Mouse (Mus musculus) natural killer cell, adult 2 months (primary cell): ENCODE results near the gene Vmn1r218.
"Not testable (repeated sequence)": the region's sequence is repeated elsewhere in the genome, so short reads cannot be mapped to it uniquely, and the experiment has no call there.

Experiments used
- DNase-seq, 2 experiments: peaks; one replicate each; pipeline ENCODE4 v3.0.0; 2022; ENCODE audit warnings: low spot score in 2 of 2

Vmn1r218 gene

DNA sequence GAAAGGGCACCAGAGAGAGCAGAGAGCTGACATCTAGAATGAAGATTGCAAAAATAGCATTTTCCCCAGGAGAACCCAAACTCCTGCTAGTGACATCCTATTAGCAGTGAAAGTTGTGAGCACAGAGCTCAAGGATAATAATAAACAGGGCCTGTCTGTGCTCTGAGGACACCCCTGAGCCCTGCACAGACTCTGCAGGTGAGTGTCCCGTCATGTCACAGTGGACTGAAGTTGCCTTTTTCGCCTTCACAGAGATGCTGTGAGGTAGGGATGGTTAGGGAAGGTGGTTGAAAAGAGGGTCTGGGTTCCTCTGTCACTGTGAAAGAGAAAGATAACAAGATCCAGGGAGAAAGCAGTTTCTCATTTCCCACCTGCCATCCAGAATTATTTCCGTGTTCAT is at the start of gene Vmn1r218:
TSS of gene Vmn1r218 (plus strand) at position 57 of the 400 bp plus-strand sequence.
- no peak for DNase-seq

GRCm38 (mm10) chr13:23094386-23094785 is 38.6 kb upstream of the Vmn1r218 start:
- DNase-seq, result no peak

DNA sequence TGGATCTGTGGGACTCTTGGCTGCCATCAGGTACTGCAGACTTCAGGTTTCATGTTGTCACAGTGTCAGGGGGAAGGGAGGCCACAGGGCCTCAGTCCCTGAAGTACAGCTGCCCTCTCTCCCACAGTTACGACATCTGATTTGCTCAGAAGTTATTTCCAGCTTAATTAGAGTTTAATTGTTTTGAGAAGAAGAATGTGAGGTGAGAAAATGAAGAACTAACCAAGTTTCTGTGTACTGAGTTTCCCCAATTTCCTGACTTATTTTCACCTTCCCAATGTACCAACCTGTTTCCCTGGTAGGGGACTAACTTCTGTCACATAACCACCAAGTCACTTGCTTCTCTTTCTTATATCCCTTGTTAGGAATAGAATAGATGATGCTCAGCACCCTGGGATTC is 14.8 kb upstream of the Vmn1r218 start, which contains the start of gene Vmn1r217:
TSS of gene Vmn1r217 (minus strand) at position 101 of the 400 bp plus-strand sequence.
- DNase-seq, result not testable (repeated sequence)

- no peak for DNase-seq
Observed at GRCm38 (mm10) chr13:23120611-23121010, 12.3 kb upstream of the Vmn1r218 start.

GRCm38 (mm10) chr13:23133501-23133900 is 546 bp downstream of the Vmn1r218 start:
- DNase-seq, result no peak

- no peak for DNase-seq
Observed at GRCm38 (mm10) chr13:23138880-23139279, 5.9 kb downstream of the Vmn1r218 start.

GRCm38 (mm10) chr13:23157848-23158247 is 24.9 kb downstream of the Vmn1r218 start:
- DNase-seq, result no peak

- no peak for DNase-seq
Observed at GRCm38 (mm10) chr13:23159012-23159411, 26.1 kb downstream of the Vmn1r218 start, which contains the start of gene Vmn1r219. TSS of gene Vmn1r219 (plus strand) at chr13:23159312.

DNA sequence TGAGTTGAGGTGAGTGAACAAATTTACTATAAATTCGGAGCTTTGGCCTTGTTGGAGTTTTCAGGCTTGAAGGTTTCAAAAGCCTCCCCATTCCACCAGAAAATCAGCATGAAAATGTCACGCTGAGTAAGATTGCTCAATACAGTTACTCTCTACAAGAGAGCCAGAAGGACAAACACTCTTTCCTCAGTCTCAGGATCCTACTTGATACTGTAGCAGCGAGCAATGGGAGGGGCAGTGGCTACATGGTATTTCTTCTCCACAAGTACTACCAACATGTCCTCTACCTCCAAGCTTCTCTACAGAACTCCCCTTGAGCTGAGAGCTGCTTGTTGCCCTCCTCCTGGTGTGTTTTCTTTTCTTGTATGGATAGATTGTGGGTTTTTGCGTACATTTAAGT is 33.5 kb downstream of the Vmn1r218 start:
- DNase-seq, result not testable (repeated sequence)

GRCm38 (mm10) chr13:23187875-23188274 is 54.9 kb downstream of the Vmn1r218 start, which contains the start of gene Vmn1r220:
TSS of gene Vmn1r220 (minus strand) at chr13:23187975.
- DNase-seq, result no peak
